Mouse (Mus musculus): Measurements from ENCODE around the gene Wwox. TPM values are rescaled to one million over a fixed set of nuclear protein-coding genes. Genes with fewer than 3 reads are reported as not detected.

The Wwox gene
- total RNA-seq, 1 experiment: 12.5 TPM

GRCm38 (mm10) chr8:114775543-114775942 lies 336.1 kb downstream of the Wwox start:
- Histone ChIP-seq H3K4me3 (ENCODE audit: insufficient read depth in 1 of 2, low read depth in 1 of 2, low read length in 2 of 2, poor library complexity in 1 of 2, severe bottlenecking in 1 of 2) (no peak overlapping the region), H3K36me3 (ENCODE audit: control insufficient read depth, insufficient read depth, low read length, poor library complexity, severe bottlenecking) (no peaks in the 10 kb centered on the region), H3K27ac (ENCODE audit: insufficient read depth, low read depth, low read length, poor library complexity, severe bottlenecking) (no peak overlapping the region), H3K9me3 (ENCODE audit: control insufficient read depth, insufficient read depth, low read depth, low read length) (no peaks in the 10 kb centered on the region), H3K4me1 (ENCODE audit: control insufficient read depth in 2 of 2, insufficient read depth in 2 of 2, low read length in 2 of 2, poor library complexity in 1 of 2) (peaks cover 0 to 2% of the 10 kb centered on the region in 2 experiments; a peak in 1 of 4 replicates), H3K9ac (ENCODE audit: insufficient read depth, low read depth, low read length, poor library complexity, severe bottlenecking) (no peak overlapping the region)
- TF ChIP-seq ZC3H11A (IDR thresholded peaks at IDR 0.05; ENCODE audit: borderline replicate concordance, low read depth, low read length): no peak
- TF ChIP-seq CHD2 (IDR thresholded peaks at IDR 0.05; ENCODE audit: low read depth, low read length): no peak
- no peak for TF ChIP-seq HCFC1 (IDR thresholded peaks at IDR 0.05; ENCODE audit: borderline replicate concordance, insufficient read depth, low read length)
- TF ChIP-seq ZNF384 (IDR thresholded peaks at IDR 0.05; ENCODE audit: low read depth, low read length): no peak
- no peak for TF ChIP-seq MAFK (IDR thresholded peaks at IDR 0.05; ENCODE audit: insufficient read depth, low read depth, low read length)
- in situ Hi-C loops (cut with MboI; ENCODE audit: low sequenced_read_pairs in 2 of 2, unreplicated experiment in 2 of 2): no loop called here
- no peak for DNase-seq (ENCODE audit: low read depth, low spot score)

GRCm38 (mm10) chr8:114776696-114777095 lies 337.2 kb downstream of the Wwox start:
- TF ChIP-seq CHD2 (IDR thresholded peaks at IDR 0.05; ENCODE audit: low read depth, low read length) (no peak), MAFK (IDR thresholded peaks at IDR 0.05; ENCODE audit: insufficient read depth, low read depth, low read length) (no peak), HCFC1 (IDR thresholded peaks at IDR 0.05; ENCODE audit: borderline replicate concordance, insufficient read depth, low read length) (no peak), ZC3H11A (IDR thresholded peaks at IDR 0.05; ENCODE audit: borderline replicate concordance, low read depth, low read length) (no peak), ZNF384 (IDR thresholded peaks at IDR 0.05; ENCODE audit: low read depth, low read length) (no peak)
- in situ Hi-C loops (cut with MboI; ENCODE audit: low sequenced_read_pairs in 2 of 2, unreplicated experiment in 2 of 2): no loop called here
- Histone ChIP-seq H3K9ac (ENCODE audit: insufficient read depth, low read depth, low read length, poor library complexity, severe bottlenecking) (no peak overlapping the region), H3K27ac (ENCODE audit: insufficient read depth, low read depth, low read length, poor library complexity, severe bottlenecking) (no peak overlapping the region), H3K4me3 (ENCODE audit: insufficient read depth in 1 of 2, low read depth in 1 of 2, low read length in 2 of 2, poor library complexity in 1 of 2, severe bottlenecking in 1 of 2) (no peak overlapping the region), H3K9me3 (ENCODE audit: control insufficient read depth, insufficient read depth, low read depth, low read length) (no peaks in the 10 kb centered on the region), H3K4me1 (ENCODE audit: control insufficient read depth in 2 of 2, insufficient read depth in 2 of 2, low read length in 2 of 2, poor library complexity in 1 of 2) (peaks cover 0 to 2% of the 10 kb centered on the region in 2 experiments; a peak in 1 of 4 replicates), H3K36me3 (ENCODE audit: control insufficient read depth, insufficient read depth, low read length, poor library complexity, severe bottlenecking) (no peaks in the 10 kb centered on the region)
- no peak for DNase-seq (ENCODE audit: low read depth, low spot score)

DNA sequence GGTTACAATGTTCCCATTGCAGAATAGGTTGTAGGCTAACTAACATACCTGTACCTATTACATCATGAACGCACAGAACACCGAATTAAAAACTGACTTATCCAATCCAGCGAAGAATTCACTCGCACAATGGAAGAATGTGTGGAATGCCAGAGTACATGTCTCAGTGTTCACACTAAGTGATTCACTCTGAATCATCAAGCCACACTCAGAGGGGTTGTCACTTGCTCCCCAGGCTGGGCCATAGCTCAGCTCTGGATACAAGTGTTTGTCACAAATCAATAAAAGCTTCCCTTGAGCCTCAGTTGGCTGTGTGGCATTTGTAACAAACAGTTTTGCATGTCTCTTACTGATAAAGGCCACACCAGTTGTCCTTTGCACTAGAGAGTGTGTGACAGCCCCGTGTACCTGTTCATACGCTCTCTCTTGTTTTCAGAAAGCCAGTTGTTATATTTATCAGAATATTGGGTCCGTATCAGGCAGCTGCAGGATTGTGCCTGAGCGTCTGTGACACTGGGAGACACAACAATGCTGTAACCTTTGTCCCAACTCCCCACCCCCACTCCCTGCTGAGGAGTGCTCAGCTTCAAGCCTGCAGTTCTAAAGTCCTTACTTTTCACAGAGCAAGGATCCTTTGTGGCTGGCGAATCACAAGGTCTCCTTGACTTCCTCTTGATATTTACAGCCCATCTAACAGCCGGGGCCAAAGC lies 338.0 kb downstream of the Wwox start:
- in situ Hi-C loops (cut with MboI; ENCODE audit: low sequenced_read_pairs in 2 of 2, unreplicated experiment in 2 of 2): no loop called here
- H3K27ac ChIP-seq (ENCODE audit: insufficient read depth, low read depth, low read length, poor library complexity, severe bottlenecking): no peak overlapping the region
- TF ChIP-seq MAFK (IDR thresholded peaks at IDR 0.05; ENCODE audit: insufficient read depth, low read depth, low read length) (no peak), CHD2 (IDR thresholded peaks at IDR 0.05; ENCODE audit: low read depth, low read length) (no peak), ZC3H11A (IDR thresholded peaks at IDR 0.05; ENCODE audit: borderline replicate concordance, low read depth, low read length) (no peak), ZNF384 (IDR thresholded peaks at IDR 0.05; ENCODE audit: low read depth, low read length) (no peak), HCFC1 (IDR thresholded peaks at IDR 0.05; ENCODE audit: borderline replicate concordance, insufficient read depth, low read length) (no peak)
- H3K9me3 ChIP-seq (ENCODE audit: control insufficient read depth, insufficient read depth, low read depth, low read length): no peaks in the 10 kb centered on the region
- no peak overlapping the region for H3K9ac ChIP-seq (ENCODE audit: insufficient read depth, low read depth, low read length, poor library complexity, severe bottlenecking)
- H3K4me1 ChIP-seq (ENCODE audit: control insufficient read depth in 2 of 2, insufficient read depth in 2 of 2, low read length in 2 of 2, poor library complexity in 1 of 2): peaks cover 0 to 2% of the 10 kb centered on the region in 2 experiments; a peak in 1 of 4 replicates
- H3K36me3 ChIP-seq (ENCODE audit: control insufficient read depth, insufficient read depth, low read length, poor library complexity, severe bottlenecking): no peaks in the 10 kb centered on the region
- DNase-seq (ENCODE audit: low read depth, low spot score): no peak
- no peak overlapping the region for H3K4me3 ChIP-seq (ENCODE audit: insufficient read depth in 1 of 2, low read depth in 1 of 2, low read length in 2 of 2, poor library complexity in 1 of 2, severe bottlenecking in 1 of 2)

- Histone ChIP-seq H3K36me3 (ENCODE audit: control insufficient read depth, insufficient read depth, low read length, poor library complexity, severe bottlenecking) (no peaks in the 10 kb centered on the region), H3K4me3 (ENCODE audit: insufficient read depth in 1 of 2, low read depth in 1 of 2, low read length in 2 of 2, poor library complexity in 1 of 2, severe bottlenecking in 1 of 2) (no peak overlapping the region), H3K9me3 (ENCODE audit: control insufficient read depth, insufficient read depth, low read depth, low read length) (no peaks in the 10 kb centered on the region), H3K4me1 (ENCODE audit: control insufficient read depth in 2 of 2, insufficient read depth in 2 of 2, low read length in 2 of 2, poor library complexity in 1 of 2) (peaks cover 0 to 2% of the 10 kb centered on the region in 2 experiments; a peak in 1 of 4 replicates), H3K27ac (ENCODE audit: insufficient read depth, low read depth, low read length, poor library complexity, severe bottlenecking) (no peak overlapping the region), H3K9ac (ENCODE audit: insufficient read depth, low read depth, low read length, poor library complexity, severe bottlenecking) (no peak overlapping the region)
- TF ChIP-seq ZNF384 (IDR thresholded peaks at IDR 0.05; ENCODE audit: low read depth, low read length) (no peak), ZC3H11A (IDR thresholded peaks at IDR 0.05; ENCODE audit: borderline replicate concordance, low read depth, low read length) (no peak), MAFK (IDR thresholded peaks at IDR 0.05; ENCODE audit: insufficient read depth, low read depth, low read length) (no peak), HCFC1 (IDR thresholded peaks at IDR 0.05; ENCODE audit: borderline replicate concordance, insufficient read depth, low read length) (no peak), CHD2 (IDR thresholded peaks at IDR 0.05; ENCODE audit: low read depth, low read length) (no peak)
- DNase-seq (ENCODE audit: low read depth, low spot score): no peak
- in situ Hi-C loops (cut with MboI; ENCODE audit: low sequenced_read_pairs in 2 of 2, unreplicated experiment in 2 of 2): no loop called here
These were observed 339.5 kb downstream of the Wwox start for GRCm38 (mm10) chr8:114779002-114779401.

Measured in ES-E14 (cell line).